Mouse (Mus musculus) CH12.LX (cell line): ENCODE results near the gene Spata21.

Experiments
- CTCF ChIP-seq, 2 experiments: IDR thresholded peaks in 1 of 2; conservative IDR thresholded peaks in 1 of 2; 2 replicates each; pipeline ENCODE4 v1.5.1; 2011 to 2012; ENCODE audit warnings: low read depth in 2 of 2, low read length in 2 of 2, improper control_type of control experiment in 1 of 2, inconsistent platforms in 1 of 2, mild to moderate bottlenecking in 1 of 2, moderate library complexity in 1 of 2
- HCFC1 ChIP-seq: IDR thresholded peaks from 2 replicates; pipeline ENCODE4 v1.6.1; 2012; ENCODE audit warnings: low read depth, mild to moderate bottlenecking, inconsistent platforms, low read length, improper control_type of control experiment
- MXI1 ChIP-seq: IDR thresholded peaks from 2 replicates; pipeline ENCODE4 v1.6.1; 2011; ENCODE audit warnings: mild to moderate bottlenecking, low read depth, low read length, improper control_type of control experiment
- NELFE ChIP-seq: IDR thresholded peaks from 2 replicates; pipeline ENCODE4 v1.6.1; 2011; ENCODE audit warnings: low read depth, low read length, improper control_type of control experiment
- NRF1 ChIP-seq: IDR thresholded peaks from 2 replicates; pipeline ENCODE4 v1.6.1; 2014; ENCODE audit warnings: low read depth, mild to moderate bottlenecking, inconsistent platforms, low read length, improper control_type of control experiment, moderate library complexity
- POLR2A ChIP-seq: IDR thresholded peaks from 2 replicates; pipeline ENCODE4 v1.6.1; 2011; ENCODE audit warnings: low read depth, mild to moderate bottlenecking, improper control_type of control experiment, low read length
- ZNF384 ChIP-seq: IDR thresholded peaks from 2 replicates; pipeline ENCODE4 v1.6.1; 2012; ENCODE audit warnings: low read depth, low read length, improper control_type of control experiment, inconsistent platforms

- TF ChIP-seq MXI1 (no peak), NELFE (no peak), ZNF384 (no peak), CTCF (conservative IDR thresholded peaks at IDR 0.05 in 1 of 2, IDR thresholded peaks at IDR 0.05 in 1 of 2; ENCODE audit: low read depth in 2 of 2, low read length in 2 of 2) (no peak), POLR2A (no peak), HCFC1 (no peak), NRF1 (no peak)
Observed at GRCm38 (mm10) chr4:141068655-141069054, 19.5 kb upstream of the Spata21 start.
